Mouse (Mus musculus) hindbrain, embryonic 15.5 days (tissue): ENCODE results near the gene Mcm8. TPM values are rescaled to one million over a fixed set of nuclear protein-coding genes. Genes with fewer than 3 reads are reported as not detected.

Experiments
- ATAC-seq: fragments of 200-750 bp; cut with Nextera tagmentation; 2 replicates; pipeline ENCODE4 v1.8.0; 2017; ENCODE audit warnings: low read depth, moderate number of reproducible peaks, moderate TSS enrichment; ENCODE audit not compliant: low FRiP score
- H3K27ac ChIP-seq: fragments of 300-500 bp; sonication (generic); replicated peaks from 2 replicates; pipeline ENCODE4 v1.5.1; 2015; ENCODE audit warnings: mild to moderate bottlenecking, inconsistent platforms
- H3K27me3 ChIP-seq: fragments of 300-500 bp; sonication (generic); 2 replicates; pipeline ENCODE4 v1.6.1; 2015; ENCODE audit warnings: control low read depth, inconsistent platforms
- H3K36me3 ChIP-seq: fragments of 300-500 bp; sonication (generic); 2 replicates; pipeline ENCODE4 v1.6.1; 2015; ENCODE audit warnings: control low read depth, inconsistent platforms
- H3K4me1 ChIP-seq: fragments of 300-500 bp; sonication (generic); replicated peaks from 2 replicates; pipeline ENCODE4 v1.6.1; 2015; ENCODE audit warnings: control low read depth, inconsistent platforms
- H3K4me2 ChIP-seq: fragments of 300-500 bp; sonication (generic); 2 replicates; pipeline ENCODE4 v1.6.1; 2015; ENCODE audit warnings: moderate library complexity, mild to moderate bottlenecking, inconsistent platforms
- H3K4me3 ChIP-seq: fragments of 300-500 bp; sonication (generic); 2 replicates; pipeline ENCODE4 v1.5.1; 2015; ENCODE audit warnings: mild to moderate bottlenecking, inconsistent platforms
- H3K9ac ChIP-seq: fragments of 300-500 bp; sonication (generic); 2 replicates; pipeline ENCODE4 v1.6.1; 2015; ENCODE audit warnings: inconsistent platforms
- H3K9me3 ChIP-seq: fragments of 300-500 bp; sonication (generic); 2 replicates; pipeline ENCODE4 v1.6.1; 2016; ENCODE audit warnings: control low read depth, inconsistent platforms
- WGBS: fragments of 180-500 bp; shearing (Covaris S2); methylation state at CpG from one replicate; pipeline ENCODE4 v1.1.7; 2015; 5-methylcytosine and 5-hydroxymethylcytosine counted together
- polyA plus RNA-seq: library from polyadenylated mRNA; unstranded; fragments of >200 nt; fragmentation: Nextera tagmentation; extraction: Ambion mirVana; gene quantifications from 2 replicates; pipeline ENCODE4 v1.2.1, GENCODE M21; 2015

Gene Mcm8
- polyA plus RNA-seq, 1 experiment from 2014 or later, result 5.1 TPM

DNA sequence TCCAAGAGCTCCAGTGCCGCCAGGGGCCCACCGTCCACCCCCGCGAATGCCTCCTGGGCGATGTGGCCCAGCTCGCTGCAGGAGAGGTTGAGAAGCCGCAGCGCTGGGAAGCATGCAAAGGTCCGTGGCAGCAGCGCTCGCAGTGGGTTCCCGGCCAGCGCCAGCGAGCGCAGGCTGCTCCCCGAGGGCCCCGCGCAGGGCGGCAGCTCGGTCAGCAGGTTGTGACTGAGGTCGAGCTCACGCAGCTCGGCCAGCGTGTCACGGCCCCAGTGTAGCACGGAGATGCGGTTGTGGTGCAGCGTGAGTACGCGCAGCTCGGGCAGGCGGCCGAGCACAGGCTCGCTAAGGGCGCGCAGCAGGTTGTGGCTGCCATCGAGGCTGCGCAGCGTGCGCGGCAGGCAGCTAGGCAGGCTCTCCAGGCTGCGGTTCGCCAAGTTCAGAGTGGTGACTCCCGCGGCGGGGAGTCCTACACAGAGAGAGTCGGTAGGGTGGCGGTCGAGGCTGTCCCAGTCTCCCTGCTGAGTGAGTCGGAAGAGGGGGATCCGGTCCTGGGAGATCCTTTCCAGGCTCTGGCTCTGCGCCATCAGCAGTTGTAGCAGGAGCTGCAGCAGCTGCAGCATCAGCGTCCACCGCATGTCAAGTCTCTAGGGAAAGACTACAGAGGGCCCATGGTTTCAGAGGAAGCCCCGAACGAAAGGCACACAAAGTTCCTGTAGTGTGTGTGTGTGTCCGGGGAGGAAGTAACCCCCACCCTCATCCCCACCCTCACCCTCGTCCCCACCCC lies 63.5 kb downstream of the Mcm8 start:
- under 1% methylated on average over 58 of the region's 58 CpGs for WGBS
- H3K9me3 ChIP-seq, result no peaks in the 10 kb centered on the region
- H3K4me3 ChIP-seq, result peak overlapping the region; percentile 56
- peaks cover 39% of the 10 kb centered on the region for H3K27me3 ChIP-seq
- H3K36me3 ChIP-seq, result no peaks in the 10 kb centered on the region
- H3K4me1 ChIP-seq, result peaks cover 19% of the 10 kb centered on the region
- ATAC-seq, result peak; percentile 90
- no peak overlapping the region for H3K27ac ChIP-seq
- peak overlapping the region; percentile 82 for H3K4me2 ChIP-seq
- peak overlapping the region; percentile 54 for H3K9ac ChIP-seq

DNA sequence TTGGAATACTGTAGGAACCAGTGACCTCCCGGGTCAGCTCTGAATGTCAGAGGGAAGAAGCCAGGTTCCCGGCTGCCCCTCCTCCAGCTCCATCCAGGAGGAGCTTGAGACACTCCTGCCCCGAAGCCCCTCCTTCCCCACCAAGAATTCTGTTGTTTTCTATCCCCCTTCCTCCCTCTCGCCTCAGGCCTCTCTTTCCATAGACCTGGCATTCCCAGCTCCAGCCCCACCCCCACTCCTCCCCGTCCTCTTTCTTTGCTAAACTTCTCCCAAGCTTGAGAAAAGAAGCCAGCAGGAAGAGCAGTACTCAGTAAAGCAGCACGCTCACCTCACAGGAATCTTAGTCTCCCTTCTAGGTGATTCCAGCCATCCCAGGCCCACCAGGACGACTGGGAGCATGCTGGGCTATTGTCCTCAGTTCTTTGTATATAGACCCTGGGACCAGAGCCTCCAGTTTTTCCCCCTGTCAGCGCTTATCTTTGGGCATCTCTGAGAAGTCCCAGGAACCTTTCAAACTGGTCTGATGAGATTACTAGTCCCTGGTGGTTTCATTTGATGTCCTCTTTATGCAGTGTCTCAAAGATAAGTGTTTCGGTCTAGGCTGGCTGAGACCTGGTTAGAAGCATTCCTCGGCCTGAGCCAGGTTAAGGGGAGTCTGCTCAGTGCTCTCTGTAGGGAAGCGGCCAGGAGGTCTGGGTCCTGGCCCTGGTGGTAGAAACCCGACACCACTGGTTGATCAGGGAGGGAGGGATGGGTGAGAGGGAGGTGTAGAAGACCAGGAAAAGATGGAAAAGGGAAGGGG lies 65.1 kb downstream of the Mcm8 start, which contains the start of gene Lrrn4:
TSS of gene Lrrn4 (minus strand) at position 48 of the 802 bp plus-strand sequence.
- Histone ChIP-seq H3K27me3 (peaks cover 39% of the 10 kb centered on the region), H3K36me3 (no peaks in the 10 kb centered on the region), H3K27ac (no peak within 1 kb of the TSS), H3K4me3 (peak within 1 kb of the TSS; percentile 56), H3K4me2 (peak within 1 kb of the TSS; percentile 82), H3K9me3 (no peaks in the 10 kb centered on the region), H3K9ac (peak within 1 kb of the TSS; percentile 54; the same call in 1 of the 2 replicates), H3K4me1 (peaks cover 19% of the 10 kb centered on the region)
- WGBS, result 7% methylated on average over 12 of the region's 12 CpGs
- ATAC-seq, result no peak

DNA sequence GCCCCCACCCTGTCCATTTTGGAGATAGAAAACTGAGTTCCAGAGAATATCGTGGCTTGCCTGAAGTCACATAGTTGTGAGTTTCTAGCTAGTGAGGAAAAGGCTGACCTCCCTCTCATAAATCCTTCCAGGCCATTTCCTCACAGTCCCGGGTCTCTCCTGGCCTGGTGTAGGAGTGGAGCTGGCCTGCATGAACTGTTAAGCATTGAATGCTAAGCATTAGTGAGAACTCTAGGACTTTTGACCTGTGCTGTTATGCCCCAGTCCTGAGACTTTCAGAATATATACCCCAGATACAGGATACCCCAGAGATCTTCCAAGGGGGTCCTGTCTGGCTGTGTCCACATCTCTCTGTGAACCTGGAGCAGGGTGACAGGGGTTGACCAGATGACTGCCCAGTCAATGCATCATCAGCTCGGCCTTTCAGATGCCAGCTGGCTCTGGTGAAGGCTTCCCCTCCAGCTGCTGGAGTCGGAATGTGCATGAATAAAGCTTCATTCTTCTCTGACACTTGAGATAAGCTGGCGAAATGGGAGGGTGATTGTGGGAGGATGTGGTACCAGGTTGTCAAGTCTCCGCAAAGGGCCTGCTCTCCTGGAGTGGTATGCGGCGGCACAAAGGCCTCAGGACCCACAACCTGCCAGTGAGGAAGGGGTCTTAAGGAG lies 68.5 kb downstream of the Mcm8 start:
- Histone ChIP-seq H3K9ac (no peak overlapping the region), H3K9me3 (no peaks in the 10 kb centered on the region), H3K4me1 (peaks cover 11% of the 10 kb centered on the region), H3K27me3 (peaks cover 18% of the 10 kb centered on the region), H3K4me2 (no peak overlapping the region), H3K4me3 (no peak overlapping the region), H3K36me3 (no peaks in the 10 kb centered on the region), H3K27ac (no peak overlapping the region)
- no peak for ATAC-seq
- 81% methylated on average over 8 of the region's 8 CpGs for WGBS

DNA sequence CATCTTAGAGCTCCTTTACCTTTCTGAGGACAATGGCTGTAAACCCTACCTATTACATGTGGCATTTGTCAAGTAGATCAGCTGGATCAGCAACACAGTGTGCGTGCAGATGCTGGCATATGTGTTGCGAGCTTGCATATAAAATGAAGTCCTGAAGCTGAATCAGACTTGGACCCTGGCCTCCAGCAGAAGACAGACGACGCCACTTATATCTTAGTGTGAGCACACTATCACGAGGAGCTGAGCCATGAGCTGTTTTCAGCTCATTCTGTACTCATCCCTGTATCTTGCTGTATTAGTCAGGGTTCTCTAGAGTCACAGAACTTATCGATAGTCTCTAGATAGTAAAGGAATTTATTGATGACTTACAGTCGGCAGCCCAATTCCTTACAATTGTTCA lies 69.4 kb downstream of the Mcm8 start:
- no peaks in the 10 kb centered on the region for H3K9me3 ChIP-seq
- H3K36me3 ChIP-seq, result no peaks in the 10 kb centered on the region
- H3K4me2 ChIP-seq, result no peak overlapping the region
- H3K9ac ChIP-seq, result no peak overlapping the region
- WGBS, result 91% methylated on average over 7 of the region's 7 CpGs
- H3K27ac ChIP-seq, result no peak overlapping the region
- no peak for ATAC-seq
- no peak overlapping the region for H3K4me3 ChIP-seq
- peaks cover 17% of the 10 kb centered on the region for H3K27me3 ChIP-seq
- peaks cover 3% of the 10 kb centered on the region for H3K4me1 ChIP-seq

Other genes with a start within 250 kb of the Mcm8 start
- 72.7 and 76.3 TPM in 2 replicates for gene Gpcpd1, start 228.4 kb upstream of the Mcm8 start, polyA plus RNA-seq
- 18.8 and 22.6 TPM in 2 replicates for gene Shld1, start 129.2 kb upstream of the Mcm8 start, polyA plus RNA-seq
- gene Chgb, start 34.9 kb upstream of the Mcm8 start, polyA plus RNA-seq, result 103 and 107 TPM in 2 replicates
- 18.5 and 18.8 TPM in 2 replicates for gene Trmt6, start 86 bp upstream of the Mcm8 start, polyA plus RNA-seq
- gene Crls1, start 30.5 kb downstream of the Mcm8 start, polyA plus RNA-seq, result 19.3 and 20.8 TPM in 2 replicates
- 0.49 and 0.69 TPM in 2 replicates for gene Lrrn4, start 64.8 kb downstream of the Mcm8 start, polyA plus RNA-seq
- 0.04 TPM in 1 of 2 replicates, not detected in the other for gene Fermt1, start 129.8 kb downstream of the Mcm8 start, polyA plus RNA-seq